Mouse (Mus musculus): ENCODE results near the gene Trim31.

Gene Trim31

DNA sequence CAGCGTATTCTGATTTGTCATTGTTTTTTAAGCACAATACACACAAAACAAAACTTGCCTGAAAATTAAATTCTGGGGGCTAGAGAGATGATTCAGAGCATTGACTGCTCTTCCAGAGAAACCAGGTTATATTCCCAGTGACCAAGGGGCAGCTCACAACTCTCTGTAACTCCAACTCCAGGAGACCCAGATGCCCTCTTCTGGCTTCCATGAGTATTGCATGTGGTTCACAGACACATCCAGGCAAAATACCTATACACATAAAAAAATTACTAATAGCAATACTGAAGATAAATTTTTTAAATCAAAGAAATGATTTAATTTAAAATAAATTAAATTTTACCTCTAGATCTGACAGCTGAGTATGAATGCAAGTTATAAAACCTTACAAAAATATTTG, 1.3 kb upstream of the Trim31 start:
- DNase-seq (ENCODE audit: low spot score in 2 of 2), result peak in 1 of 2 experiments; percentile 25

GRCm38 (mm10) chr17:36897065-36897464, 853 bp upstream of the Trim31 start:
- DNase-seq (ENCODE audit: low spot score in 2 of 2), result no peak

GRCm38 (mm10) chr17:36899376-36899775, 1.5 kb downstream of the Trim31 start:
- no peak for DNase-seq (ENCODE audit: low spot score in 2 of 2)

DNA sequence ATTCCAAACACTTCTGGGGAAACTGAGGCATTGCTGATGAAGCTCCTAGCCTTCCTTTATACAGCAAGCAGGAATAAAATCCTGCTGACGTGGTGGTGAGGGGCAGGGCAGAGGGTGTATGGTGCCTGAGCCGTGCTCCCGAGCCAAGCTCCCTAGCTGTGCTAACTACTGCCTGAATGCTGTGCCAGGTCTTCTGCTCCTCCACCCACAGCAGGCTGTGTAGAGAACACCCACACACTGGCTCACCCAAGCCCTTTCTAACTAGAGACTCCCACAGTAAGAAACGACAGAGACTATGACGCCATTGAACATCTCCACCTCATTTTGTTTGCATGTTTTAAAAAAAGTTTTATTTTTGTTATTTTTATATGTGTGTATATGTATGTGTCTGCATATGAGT, 2.1 kb downstream of the Trim31 start:
- peak; percentile 22 to 23 for DNase-seq (ENCODE audit: low spot score in 2 of 2)

- DNase-seq (ENCODE audit: low spot score in 2 of 2), result no peak
These were observed 2.8 kb downstream of the Trim31 start for GRCm38 (mm10) chr17:36900691-36901090.

DNA sequence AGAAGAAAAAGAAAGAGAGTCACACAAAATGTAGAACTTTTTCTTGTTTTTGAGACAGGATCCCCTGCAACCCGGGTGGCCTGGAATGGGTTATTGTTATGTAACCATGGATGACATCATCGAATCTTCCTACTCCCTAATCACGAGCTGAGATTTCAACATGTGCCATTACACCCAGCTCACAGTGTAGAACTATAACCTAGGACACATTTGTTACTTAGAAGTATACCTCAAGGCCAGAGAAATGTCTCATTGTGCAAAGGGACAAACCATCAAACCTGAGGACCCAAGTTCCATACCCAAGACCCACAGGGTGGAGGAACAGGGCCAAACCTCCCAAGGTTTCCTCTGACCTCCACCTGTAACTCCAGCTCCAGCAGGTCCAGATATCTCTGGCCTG, 5.7 kb downstream of the Trim31 start:
- DNase-seq (ENCODE audit: low spot score in 2 of 2), result no peak

GRCm38 (mm10) chr17:36908235-36908634, 10.3 kb downstream of the Trim31 start:
- DNase-seq (ENCODE audit: low spot score in 2 of 2), result no peak

DNA sequence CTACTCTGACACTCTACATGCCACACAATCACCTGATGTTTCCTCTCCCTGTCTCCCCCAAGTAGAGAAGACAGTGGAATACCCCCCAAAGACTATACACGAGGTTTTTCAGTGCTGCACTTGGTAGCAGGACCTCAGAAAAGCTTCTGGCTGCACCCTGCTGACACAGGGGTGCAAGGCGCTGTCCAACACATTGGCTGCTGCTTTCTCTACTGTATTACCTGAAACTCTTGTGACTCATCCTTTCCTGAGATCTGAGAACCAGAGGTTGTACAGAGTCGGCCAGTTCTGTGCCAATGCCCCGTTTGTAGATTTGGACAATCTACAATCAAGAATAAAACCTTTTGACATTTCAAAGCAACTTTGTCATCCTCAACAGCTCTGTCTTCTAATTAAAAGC, 11.9 kb downstream of the Trim31 start:
- no peak for DNase-seq (ENCODE audit: low spot score in 2 of 2)

DNA sequence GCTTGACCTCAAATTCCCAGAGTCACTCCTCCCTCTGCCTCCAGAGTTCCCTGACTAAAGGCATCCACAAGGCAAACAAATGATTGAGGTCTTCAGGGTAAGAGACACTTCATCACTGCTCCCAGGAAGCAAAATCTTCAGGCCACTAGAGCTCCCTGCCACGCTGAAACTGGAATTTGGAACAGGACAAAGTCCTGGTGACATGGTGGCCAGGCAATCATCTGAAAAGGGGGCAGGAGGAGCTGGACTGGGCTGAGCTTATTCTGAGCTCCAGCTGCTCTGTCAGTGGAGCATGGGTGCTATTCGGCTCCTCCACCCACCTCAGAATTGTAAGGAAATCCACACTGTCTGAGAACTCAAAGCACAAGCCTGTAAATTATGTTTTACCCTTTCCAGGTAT, 14.1 kb downstream of the Trim31 start:
- no peak for DNase-seq (ENCODE audit: low spot score in 2 of 2)

- peak; percentile 68 to 82 for DNase-seq (ENCODE audit: low spot score in 2 of 2)
These were observed 16.2 kb downstream of the Trim31 start for GRCm38 (mm10) chr17:36914108-36914507.

GRCm38 (mm10) chr17:36915076-36915475, 17.2 kb downstream of the Trim31 start:
- DNase-seq (ENCODE audit: low spot score in 2 of 2), result peak; percentile 57 to 60

DNA sequence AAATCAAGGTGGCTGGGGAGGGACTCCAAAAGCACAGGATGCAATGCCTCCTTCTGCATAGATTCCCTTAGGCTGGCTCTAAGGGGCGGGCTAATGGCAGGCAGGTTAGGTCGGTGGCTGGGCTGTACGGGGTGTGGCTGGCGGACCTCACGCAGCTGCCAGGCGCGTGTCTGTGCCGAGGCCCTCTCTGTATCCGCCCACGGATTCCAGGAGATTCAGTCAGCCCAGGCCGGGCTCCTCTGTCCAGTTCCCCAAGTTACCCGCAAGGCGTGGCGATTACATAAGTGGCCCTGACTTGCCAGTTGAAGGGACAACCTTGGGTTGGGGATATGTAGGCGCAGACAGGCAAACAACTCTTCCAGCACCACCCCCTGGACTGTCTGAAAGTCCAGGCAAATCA, 22.3 kb downstream of the Trim31 start:
- no peak for DNase-seq (ENCODE audit: low spot score in 2 of 2)

GRCm38 (mm10) chr17:36922715-36923114, 24.8 kb downstream of the Trim31 start:
- no peak for DNase-seq (ENCODE audit: low spot score in 2 of 2)

DNA sequence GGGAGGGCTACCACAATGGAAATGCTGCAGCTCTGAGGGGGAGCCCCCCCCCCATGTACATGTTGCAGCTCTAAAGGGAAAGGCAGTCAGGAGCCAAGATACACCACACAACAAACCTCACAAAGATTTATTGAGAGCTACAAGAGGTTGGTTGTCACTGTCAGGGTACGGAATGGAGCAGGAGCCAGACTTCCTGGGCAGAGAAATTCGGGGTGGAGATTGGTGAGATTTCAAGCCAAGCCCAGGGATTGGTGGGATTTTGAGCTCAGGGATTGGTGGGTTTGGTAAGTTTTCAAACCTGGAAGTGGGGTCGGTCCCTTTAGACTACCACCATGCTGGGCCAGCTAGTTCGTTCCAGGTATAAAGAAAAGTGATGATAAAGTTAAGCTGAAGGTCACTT, 25.6 kb downstream of the Trim31 start:
- no peak for DNase-seq (ENCODE audit: low spot score in 2 of 2)

GRCm38 (mm10) chr17:36927496-36928120, 29.7 kb downstream of the Trim31 start:
- DNase-seq (ENCODE audit: low spot score in 2 of 2), result no peak

GRCm38 (mm10) chr17:36929236-36929932, 31.5 kb downstream of the Trim31 start:
- DNase-seq (ENCODE audit: low spot score in 2 of 2), result no peak

DNA sequence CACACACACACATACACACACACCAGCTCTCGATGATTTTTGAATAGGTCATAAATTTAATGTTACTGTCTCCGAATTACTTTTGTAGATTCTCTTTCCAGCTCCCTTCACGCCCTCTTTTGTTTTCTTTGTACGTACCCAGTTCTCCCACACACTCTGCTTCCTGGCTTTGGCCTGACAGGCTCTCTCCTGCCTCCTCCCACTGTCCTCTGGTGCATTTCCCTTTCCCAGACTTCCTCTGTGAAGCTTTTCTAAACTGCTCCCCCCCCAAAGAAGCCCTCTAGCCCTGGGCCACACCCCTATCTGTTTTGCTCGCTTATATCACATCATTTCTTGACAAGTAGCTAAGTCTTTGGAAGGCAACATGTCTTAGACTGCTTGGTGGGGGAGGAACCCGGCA, 32.3 kb downstream of the Trim31 start:
- DNase-seq (ENCODE audit: low spot score in 2 of 2), result no peak

GRCm38 (mm10) chr17:36931130-36931529, 33.2 kb downstream of the Trim31 start:
- DNase-seq (ENCODE audit: low spot score in 2 of 2), result no peak

DNA sequence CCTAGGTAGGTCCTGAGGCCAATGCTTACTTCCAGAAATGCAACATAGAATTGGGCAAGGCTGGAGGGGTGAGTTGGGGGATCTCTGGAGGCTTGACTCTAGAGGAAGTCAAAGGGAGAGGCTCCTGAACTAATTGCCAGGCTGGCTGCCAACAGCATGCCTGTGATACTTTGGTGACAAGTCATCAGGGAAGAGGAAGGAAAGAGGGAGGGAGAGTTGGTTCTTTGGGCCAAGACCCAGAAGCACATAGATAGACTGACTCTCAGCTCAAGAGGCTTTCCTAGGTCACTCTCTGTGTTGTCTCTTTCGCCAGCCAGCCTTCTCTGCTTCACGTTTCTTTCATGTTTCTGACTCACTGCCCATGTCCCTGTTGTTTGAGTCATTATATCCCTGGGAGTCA, 33.9 kb downstream of the Trim31 start:
- DNase-seq (ENCODE audit: low spot score in 2 of 2), result no peak

GRCm38 (mm10) chr17:36938056-36938455, 40.1 kb downstream of the Trim31 start:
- no peak for DNase-seq (ENCODE audit: low spot score in 2 of 2)

- peak; percentile 67 to 68 for DNase-seq (ENCODE audit: low spot score in 2 of 2)
These were observed 44.5 kb downstream of the Trim31 start for GRCm38 (mm10) chr17:36942391-36942790.

DNA sequence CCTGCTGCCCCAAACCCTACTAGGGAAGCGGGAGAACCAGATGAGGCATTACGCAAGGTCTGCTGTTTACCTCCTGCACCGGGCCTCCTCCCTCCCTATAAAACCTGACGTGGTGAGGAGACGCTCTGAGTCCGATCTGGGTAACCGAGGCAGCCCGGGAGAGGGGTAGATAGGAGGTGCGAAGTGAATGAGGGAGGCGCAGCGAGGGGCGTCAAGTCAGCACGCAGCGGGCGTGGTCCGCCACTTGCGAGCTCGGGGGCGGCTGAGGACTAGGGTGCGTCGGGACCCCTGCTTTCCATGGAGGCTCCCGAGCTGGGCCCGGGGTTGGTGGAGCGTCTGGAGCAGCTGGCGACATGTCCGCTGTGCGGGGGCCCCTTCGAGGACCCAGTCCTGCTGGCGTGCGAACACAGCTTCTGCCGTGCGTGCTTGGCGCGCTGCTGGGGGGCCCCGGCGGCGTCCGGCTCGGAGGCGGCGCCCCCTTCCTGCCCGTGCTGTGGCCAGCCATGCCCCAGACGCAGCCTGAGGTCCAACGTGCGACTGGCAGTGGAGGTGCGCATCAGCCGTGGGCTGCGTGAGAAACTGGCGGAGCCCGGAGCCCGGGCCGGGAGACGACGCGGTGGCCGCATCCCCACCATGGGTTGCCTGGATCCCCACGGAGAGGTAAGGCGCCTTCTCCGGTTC, 45.0 kb downstream of the Trim31 start, which contains the start of gene Rnf39:
TSS of gene Rnf39 (plus strand) at position 128 of the 681 bp plus-strand sequence.
- no peak for DNase-seq (ENCODE audit: low spot score in 2 of 2)

DNA sequence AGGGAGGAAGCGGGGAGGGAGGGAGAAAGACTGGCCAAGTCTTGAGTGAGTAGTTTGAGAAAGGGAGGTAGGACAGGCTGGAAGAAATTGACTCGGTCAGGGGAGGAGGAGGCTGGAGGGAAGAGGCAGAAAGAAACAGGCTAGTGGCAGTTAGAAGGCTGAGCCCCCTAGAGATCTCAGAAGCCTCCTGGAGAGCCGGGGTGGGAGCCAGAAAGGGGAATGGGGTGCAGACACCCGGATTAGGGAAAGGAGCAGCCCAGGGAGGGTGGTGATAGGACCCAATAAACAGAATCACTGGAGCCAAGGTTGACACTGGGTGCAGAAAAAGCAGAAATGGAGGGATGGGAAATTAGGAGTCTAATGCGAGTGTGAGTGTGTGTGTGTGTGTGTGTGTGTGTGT, 45.8 kb downstream of the Trim31 start:
- DNase-seq (ENCODE audit: low spot score in 2 of 2), result no peak

All from frontal cortex, postnatal 36 days (tissue).